Mouse (Mus musculus): ENCODE data around the gene Idh3a.

The Idh3a gene

GRCm38 (mm10) chr9:54647456-54647855 lies 61.3 kb downstream of the Idh3a start:
- DNase-seq (ENCODE audit: low read depth): no peak

GRCm38 (mm10) chr9:54649360-54649759 lies 63.2 kb downstream of the Idh3a start:
- no peak for DNase-seq (ENCODE audit: low read depth)

GRCm38 (mm10) chr9:54652778-54653177 lies 66.6 kb downstream of the Idh3a start:
- no peak for DNase-seq (ENCODE audit: low read depth)

All from induced T-regulatory cell, adult 2 months (primary cell).